Mouse (Mus musculus) kidney, embryonic 16.5 days (tissue): ENCODE data around the gene Pskh1. TPM values are rescaled to one million over a fixed set of nuclear protein-coding genes. Genes with fewer than 3 reads are reported as not detected.

Experiments used
- ATAC-seq: fragments of 200-750 bp; cut with Nextera tagmentation; 2 replicates; pipeline ENCODE4 v1.8.0; 2017; ENCODE audit warnings: moderate TSS enrichment; ENCODE audit not compliant: low FRiP score, low TSS enrichment
- H3K27ac ChIP-seq: fragments of 300-500 bp; sonication (generic); 2 replicates; pipeline ENCODE4 v1.5.1; 2014; ENCODE audit warnings: low read length
- H3K27me3 ChIP-seq: fragments of 300-500 bp; sonication (generic); 2 replicates; pipeline ENCODE4 v1.6.1; 2014; ENCODE audit warnings: low read length, control low read depth, mixed read lengths; ENCODE audit not compliant: insufficient read depth
- H3K36me3 ChIP-seq: fragments of 300-500 bp; sonication (generic); 2 replicates; pipeline ENCODE4 v1.6.1; 2014; ENCODE audit warnings: low read length, control low read depth, mixed read lengths; ENCODE audit not compliant: insufficient read depth
- H3K4me1 ChIP-seq: fragments of 300-500 bp; sonication (generic); 2 replicates; pipeline ENCODE4 v1.6.1; 2014; ENCODE audit warnings: low read length, control low read depth, mixed read lengths; ENCODE audit not compliant: insufficient read depth
- H3K4me2 ChIP-seq: fragments of 300-500 bp; sonication (generic); replicated peaks from 2 replicates; pipeline ENCODE4 v1.6.1; 2014; ENCODE audit warnings: low read depth, low read length
- H3K4me3 ChIP-seq: fragments of 300-500 bp; sonication (generic); 2 replicates; pipeline ENCODE4 v1.5.1; 2014; ENCODE audit warnings: mild to moderate bottlenecking, low read length
- H3K9ac ChIP-seq: fragments of 300-500 bp; sonication (generic); replicated peaks from 2 replicates; pipeline ENCODE4 v1.6.1; 2014; ENCODE audit warnings: low read length
- H3K9me3 ChIP-seq: fragments of 300-500 bp; sonication (generic); 2 replicates; pipeline ENCODE4 v1.6.1; 2016; ENCODE audit warnings: low read length, control low read depth
- WGBS: fragments of 180-500 bp; shearing (Covaris S2); extraction: QIAGEN DNeasy Blood & Tissue Kit; methylation state at CpG from one replicate; pipeline ENCODE4 v1.1.7; 2014; 5-methylcytosine and 5-hydroxymethylcytosine counted together
- polyA plus RNA-seq: library from polyadenylated mRNA; unstranded; fragments of >200 nt; fragmentation: Nextera tagmentation; extraction: Ambion mirVana; gene quantifications from 2 replicates; pipeline ENCODE4 v1.2.1, GENCODE M21; 2015

Pskh1 gene
- polyA plus RNA-seq, 1 experiment from 2014 or later = 46.7 TPM

GRCm38 (mm10) chr8:105889756-105890465 is 10.3 kb upstream of the Pskh1 start:
- Histone ChIP-seq H3K27ac (no peak overlapping the region), H3K4me3 (no peak overlapping the region), H3K4me2 (no peak overlapping the region), H3K9me3 (no peaks in the 10 kb centered on the region), H3K4me1 (peaks cover 3% of the 10 kb centered on the region; the same call in 1 of the 2 replicates), H3K36me3 (peaks cover 76% of the 10 kb centered on the region), H3K9ac (no peak overlapping the region), H3K27me3 (no peaks in the 10 kb centered on the region)
- 93% methylated on average over 12 of the region's 12 CpGs for WGBS
- ATAC-seq = no peak

- WGBS = 72% methylated on average over 6 of the region's 6 CpGs
- no peaks in the 10 kb centered on the region for H3K27me3 ChIP-seq
Observed at GRCm38 (mm10) chr8:105890870-105891269, 9.4 kb upstream of the Pskh1 start.

GRCm38 (mm10) chr8:105892432-105892831 is 7.8 kb upstream of the Pskh1 start:
- ATAC-seq = no peak
- Histone ChIP-seq H3K27me3 (no peaks in the 10 kb centered on the region), H3K4me2 (no peak overlapping the region), H3K9ac (no peak overlapping the region), H3K4me3 (no peak overlapping the region), H3K4me1 (peaks cover 3% of the 10 kb centered on the region; the same call in 1 of the 2 replicates), H3K27ac (no peak overlapping the region), H3K9me3 (no peaks in the 10 kb centered on the region), H3K36me3 (peaks cover 51% of the 10 kb centered on the region)
- 80% methylated on average over 6 of the region's 6 CpGs for WGBS

More at GRCm38 (mm10) chr8:105890870-105891269, 9.4 kb upstream of the Pskh1 start:
- no peak overlapping the region for H3K27ac ChIP-seq
- H3K4me2 ChIP-seq = no peak overlapping the region
- peaks cover 66% of the 10 kb centered on the region for H3K36me3 ChIP-seq
- no peak overlapping the region for H3K4me3 ChIP-seq
- ATAC-seq = no peak
- H3K9me3 ChIP-seq = no peaks in the 10 kb centered on the region
- peaks cover 3% of the 10 kb centered on the region; the same call in 1 of the 2 replicates for H3K4me1 ChIP-seq
- no peak overlapping the region for H3K9ac ChIP-seq

DNA sequence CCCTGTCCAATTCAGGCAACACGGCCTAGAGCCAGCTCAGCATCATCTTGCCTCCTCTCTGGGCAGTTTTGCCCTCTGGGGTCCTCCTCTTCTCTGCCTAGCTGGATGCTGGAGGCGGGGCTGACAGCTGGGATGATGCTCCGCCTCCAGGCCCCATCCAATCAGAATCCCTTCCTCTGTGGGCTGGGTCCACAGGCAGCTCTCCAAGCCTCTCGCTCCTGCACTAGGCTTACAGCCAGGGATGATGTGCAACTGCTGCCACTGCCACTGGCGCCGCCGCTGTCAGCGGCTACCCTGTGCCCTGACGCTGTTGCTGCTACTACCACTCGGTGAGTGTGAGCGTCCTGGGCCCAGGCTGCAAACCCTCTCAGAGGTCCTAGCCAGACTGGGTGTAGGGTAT is 6.9 kb upstream of the Pskh1 start, which contains the start of gene Nrn1l:
Gene Nrn1l, plus strand, starts transcription at position 229 of the 400 bp plus-strand sequence.
- H3K4me3 ChIP-seq = no peak within 1 kb of the TSS
- H3K4me1 ChIP-seq = peaks cover 3% of the 10 kb centered on the region; the same call in 1 of the 2 replicates
- H3K9ac ChIP-seq = no peak within 1 kb of the TSS
- H3K36me3 ChIP-seq = peaks cover 42% of the 10 kb centered on the region
- H3K9me3 ChIP-seq = no peaks in the 10 kb centered on the region
- H3K27ac ChIP-seq = no peak within 1 kb of the TSS
- WGBS = 5% methylated on average over 11 of the region's 11 CpGs
- no peak within 1 kb of the TSS for H3K4me2 ChIP-seq
- peak; percentile 90 for ATAC-seq
- H3K27me3 ChIP-seq = no peaks in the 10 kb centered on the region

DNA sequence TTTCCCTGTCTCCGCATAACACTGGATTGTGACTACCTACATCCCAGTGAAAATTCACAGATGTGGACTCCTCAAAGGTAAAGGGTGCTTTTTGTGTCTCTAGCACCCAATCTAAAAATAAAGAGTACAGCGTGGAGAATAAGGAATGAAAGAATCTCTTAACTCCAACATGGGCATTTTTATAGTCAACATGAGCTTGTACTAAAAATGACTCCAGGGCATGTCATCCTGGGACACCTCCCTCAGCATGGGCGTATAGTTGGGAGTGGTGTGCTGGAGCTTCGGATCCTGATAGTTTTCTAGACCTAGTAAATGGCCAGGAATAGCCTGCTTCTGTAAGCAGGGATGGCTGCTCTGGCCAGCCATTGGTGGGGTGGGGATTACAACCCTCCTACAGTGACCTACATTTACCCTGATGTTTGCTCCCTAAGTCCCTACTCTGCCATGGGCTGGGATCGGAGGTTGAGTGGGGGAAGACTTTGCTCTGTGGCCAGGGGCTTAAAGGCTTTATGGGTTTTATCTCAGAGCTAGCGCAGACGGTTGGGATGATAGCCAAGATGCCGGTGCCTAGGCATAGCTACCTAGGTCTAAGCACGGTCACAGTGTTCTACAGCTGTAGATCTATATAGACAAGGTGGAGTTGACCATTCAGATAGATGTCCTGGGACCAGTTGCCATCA is 2.3 kb upstream of the Pskh1 start:
- no peaks in the 10 kb centered on the region for H3K9me3 ChIP-seq
- ATAC-seq = no peak
- peaks cover 15% of the 10 kb centered on the region for H3K4me1 ChIP-seq
- H3K4me2 ChIP-seq = no peak overlapping the region
- H3K27me3 ChIP-seq = no peaks in the 10 kb centered on the region
- no peak overlapping the region for H3K4me3 ChIP-seq
- no peak overlapping the region for H3K27ac ChIP-seq
- 85% methylated on average over 9 of the region's 9 CpGs for WGBS
- H3K9ac ChIP-seq = no peak overlapping the region
- no peaks in the 10 kb centered on the region for H3K36me3 ChIP-seq

DNA sequence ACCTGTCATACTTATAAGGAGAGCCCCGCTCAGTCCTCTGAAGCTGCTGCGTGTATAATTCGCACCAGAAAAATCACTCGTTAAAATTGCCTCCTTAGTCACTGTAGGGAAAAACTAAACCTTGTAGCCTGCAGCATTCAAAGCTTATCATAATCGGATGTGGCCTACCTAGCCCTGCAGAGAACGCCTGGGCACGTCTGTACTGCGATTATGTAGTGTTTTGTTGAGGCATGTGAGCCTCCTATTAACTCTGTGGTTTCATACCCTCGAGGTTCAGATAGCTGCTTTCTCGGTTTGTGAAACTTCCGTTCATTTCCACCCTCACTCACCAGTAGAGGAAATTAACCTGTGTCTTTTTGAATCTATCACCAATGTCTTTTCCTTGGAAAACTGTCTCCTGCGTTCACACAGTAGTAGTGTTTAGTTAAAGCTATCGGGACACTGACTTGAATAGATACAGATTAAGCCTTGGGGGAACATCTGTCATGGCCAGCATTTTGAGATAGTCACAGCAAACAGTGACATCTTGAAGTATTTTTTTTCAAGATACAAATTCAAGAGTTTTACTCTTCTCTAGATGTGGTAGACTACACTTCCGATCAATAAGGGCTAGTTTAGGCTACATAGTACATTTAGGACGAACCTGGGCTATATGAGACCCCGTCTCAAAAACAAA is 838 bp downstream of the Pskh1 start:
- ATAC-seq = no peak
- peak overlapping the region; percentile 95 for H3K9ac ChIP-seq
- H3K9me3 ChIP-seq = no peaks in the 10 kb centered on the region
- no peaks in the 10 kb centered on the region for H3K27me3 ChIP-seq
- peak overlapping the region; percentile 91 for H3K27ac ChIP-seq
- peak overlapping the region; percentile 87 for H3K4me2 ChIP-seq
- no peaks in the 10 kb centered on the region for H3K36me3 ChIP-seq
- peak overlapping the region; percentile 87 for H3K4me3 ChIP-seq
- peaks cover 12% of the 10 kb centered on the region for H3K4me1 ChIP-seq
- 30% methylated on average over 16 of the region's 16 CpGs for WGBS

GRCm38 (mm10) chr8:105919390-105919789 is 19.1 kb downstream of the Pskh1 start:
- Histone ChIP-seq H3K36me3 (peaks cover 11% of the 10 kb centered on the region; the same call in 1 of the 2 replicates), H3K4me3 (no peak overlapping the region), H3K4me1 (no peaks in the 10 kb centered on the region), H3K4me2 (no peak overlapping the region), H3K27ac (no peak overlapping the region), H3K9me3 (no peaks in the 10 kb centered on the region), H3K27me3 (no peaks in the 10 kb centered on the region), H3K9ac (no peak overlapping the region)
- no peak for ATAC-seq
- WGBS = 76% methylated on average over 3 of the region's 3 CpGs

GRCm38 (mm10) chr8:105925123-105925522 is 24.9 kb downstream of the Pskh1 start:
- 69% methylated on average over 3 of the region's 3 CpGs for WGBS
- peaks cover 9% of the 10 kb centered on the region; the same call in 1 of the 2 replicates for H3K36me3 ChIP-seq
- H3K9ac ChIP-seq = no peak overlapping the region
- H3K4me2 ChIP-seq = no peak overlapping the region
- H3K27ac ChIP-seq = no peak overlapping the region
- H3K4me1 ChIP-seq = no peaks in the 10 kb centered on the region
- no peak overlapping the region for H3K4me3 ChIP-seq
- ATAC-seq = no peak
- H3K27me3 ChIP-seq = no peaks in the 10 kb centered on the region
- no peaks in the 10 kb centered on the region for H3K9me3 ChIP-seq

GRCm38 (mm10) chr8:105930602-105931001 is 30.4 kb downstream of the Pskh1 start:
- Histone ChIP-seq H3K4me1 (no peaks in the 10 kb centered on the region), H3K27ac (no peak overlapping the region), H3K27me3 (no peaks in the 10 kb centered on the region), H3K36me3 (peaks cover 17% of the 10 kb centered on the region; the same call in 1 of the 2 replicates), H3K4me2 (no peak overlapping the region), H3K9me3 (no peaks in the 10 kb centered on the region), H3K9ac (no peak overlapping the region; the same call in 1 of the 2 replicates), H3K4me3 (no peak overlapping the region)
- WGBS = 20% methylated on average over 8 of the region's 8 CpGs
- peak; percentile 66; the same call in 1 of the 2 replicates for ATAC-seq
